Mouse (Mus musculus) frontal cortex, adult 2 months (tissue): Measurements from ENCODE around the gene Gm12695. TPM values are rescaled to one million over a fixed set of nuclear protein-coding genes. Genes with fewer than 3 reads are reported as not detected.

Experiments
- DNase-seq, 2 experiments: peaks; one replicate each; pipeline ENCODE4 v3.0.0; 2022; ENCODE audit warnings: low spot score in 1 of 2; ENCODE audit errors: extremely low spot score in 1 of 2
- polyA plus RNA-seq: library from polyadenylated mRNA; depleted of rRNA; stranded (reverse); fragments of >200 nt; gene quantifications from 2 replicates; pipeline ENCODE4 v1.2.3, GENCODE M21; 2012; rRNA removed

Gene Gm12695
- polyA plus RNA-seq: not detected in 2 replicates

GRCm38 (mm10) chr4:96785086-96785485 is at the start of gene Gm12695:
TSS of gene Gm12695 (minus strand) at chr4:96785186.
- DNase-seq: no peak

- DNase-seq: no peak
Measured at GRCm38 (mm10) chr4:96825540-96826045, 40.6 kb upstream of the Gm12695 start.

GRCm38 (mm10) chr4:96806824-96807808 is 22.1 kb upstream of the Gm12695 start:
- no peak for DNase-seq

DNA sequence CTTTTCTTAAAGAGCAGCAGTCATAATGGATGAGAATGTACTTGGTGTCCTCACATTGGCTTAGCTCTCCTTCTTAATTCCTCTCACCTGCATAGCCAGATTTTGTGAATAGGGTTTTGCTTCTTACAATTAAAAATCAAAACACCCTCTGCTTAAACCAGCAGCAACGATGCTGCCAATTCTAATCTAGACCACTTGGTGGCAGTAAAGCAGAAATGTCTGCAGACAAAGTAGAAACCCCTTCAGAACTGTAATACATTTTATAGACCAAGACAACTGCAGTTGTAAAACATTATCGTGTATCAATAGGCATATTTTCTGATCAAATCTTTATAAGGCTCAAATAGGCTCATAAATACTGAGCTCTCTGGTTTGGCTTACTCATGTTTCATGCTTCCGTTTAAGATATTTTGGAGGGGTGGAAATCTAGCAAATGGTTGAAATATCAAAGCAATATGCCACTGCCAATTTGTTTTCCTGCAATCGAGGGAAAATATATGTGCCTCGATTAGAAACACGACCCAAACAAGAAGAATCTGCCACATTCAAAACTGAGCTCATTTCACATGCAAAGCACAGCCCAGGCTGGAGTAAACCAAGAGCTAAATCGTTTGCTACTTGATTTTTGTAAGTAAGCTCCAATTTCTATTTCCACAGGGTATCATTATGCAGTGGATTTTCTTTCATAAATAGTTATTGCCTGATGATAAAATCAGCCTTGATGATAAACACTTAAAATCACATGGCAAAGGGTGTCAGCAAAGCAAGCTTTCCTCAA is 14.6 kb upstream of the Gm12695 start:
- peak; percentile 16 to 81 for DNase-seq

DNA sequence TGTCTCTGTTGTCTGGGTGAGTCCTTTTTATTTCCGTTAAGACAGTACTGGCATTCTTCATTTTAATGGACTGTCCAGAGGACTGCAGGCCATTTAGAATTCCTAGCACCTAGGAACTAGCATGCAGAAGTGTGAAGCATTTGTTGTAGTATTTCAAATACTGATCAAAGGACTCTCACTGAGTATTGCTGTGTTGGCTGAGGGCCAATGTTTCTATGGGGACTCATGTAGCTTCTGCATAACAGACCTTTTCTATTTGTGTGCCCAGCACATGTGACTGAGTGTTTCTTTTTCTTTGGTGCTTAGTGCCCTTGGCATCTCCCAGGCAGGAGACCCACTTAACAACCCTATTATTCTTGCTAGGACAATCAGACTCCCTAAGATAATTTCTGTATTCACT is 12.6 kb upstream of the Gm12695 start:
- DNase-seq: no peak

DNA sequence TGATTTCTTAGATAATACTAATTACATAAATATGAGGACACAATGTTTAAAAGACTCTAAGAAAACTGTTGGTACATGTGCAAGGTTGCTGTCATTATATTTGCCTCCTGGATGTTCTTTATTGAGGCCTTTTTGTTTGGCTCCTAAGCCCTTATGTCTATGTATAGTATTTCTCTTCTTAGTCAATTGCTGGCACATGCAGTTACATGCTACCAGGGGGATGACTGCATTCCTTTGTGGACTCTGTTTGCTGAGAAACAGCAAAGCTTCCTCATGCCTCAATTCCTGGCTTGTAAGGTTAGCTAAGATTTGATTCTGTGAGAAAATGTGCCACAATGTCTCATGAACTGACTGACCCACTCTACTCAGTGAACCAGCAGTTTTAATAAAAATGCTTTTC is 6.3 kb upstream of the Gm12695 start:
- no peak for DNase-seq

DNA sequence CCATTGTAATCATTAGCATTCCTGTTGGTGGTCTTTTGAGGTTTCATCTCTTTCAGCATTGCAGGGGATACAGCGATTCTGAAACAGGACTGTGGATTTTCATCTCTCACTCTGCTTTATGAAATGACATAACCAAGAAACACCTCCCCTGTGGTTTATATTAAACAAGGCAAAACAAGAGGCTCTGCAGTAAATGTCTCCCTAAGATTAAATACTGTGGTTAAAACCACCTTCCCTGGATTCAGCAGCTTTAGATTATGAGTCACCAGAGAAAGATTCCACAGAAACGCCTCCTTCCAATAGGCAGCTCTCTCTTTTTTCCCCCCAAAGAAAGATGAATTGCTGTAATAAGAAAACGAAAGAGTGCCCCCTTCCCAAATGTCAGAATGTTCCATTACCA is 4.9 kb upstream of the Gm12695 start:
- no peak for DNase-seq

DNA sequence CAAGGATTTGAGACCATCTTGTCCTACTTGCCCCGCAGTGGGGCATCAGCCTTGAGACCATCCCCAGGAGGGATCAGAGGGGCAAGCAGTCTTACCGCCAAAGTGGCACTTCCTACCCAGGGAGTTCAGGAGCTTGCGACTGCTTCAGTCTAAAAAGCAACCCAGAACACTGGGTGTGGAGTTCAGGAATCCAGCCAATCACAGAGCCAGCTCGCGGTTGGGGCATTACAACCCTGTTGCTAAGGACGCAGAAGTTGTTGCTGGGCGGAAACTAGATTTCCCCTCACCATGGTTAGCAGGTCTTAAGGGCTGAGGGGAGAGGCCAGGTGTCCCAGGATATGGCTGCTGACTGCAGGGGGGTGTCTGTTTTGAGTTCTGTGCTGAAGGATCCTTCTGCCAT is 1.6 kb upstream of the Gm12695 start:
- DNase-seq: no peak

DNA sequence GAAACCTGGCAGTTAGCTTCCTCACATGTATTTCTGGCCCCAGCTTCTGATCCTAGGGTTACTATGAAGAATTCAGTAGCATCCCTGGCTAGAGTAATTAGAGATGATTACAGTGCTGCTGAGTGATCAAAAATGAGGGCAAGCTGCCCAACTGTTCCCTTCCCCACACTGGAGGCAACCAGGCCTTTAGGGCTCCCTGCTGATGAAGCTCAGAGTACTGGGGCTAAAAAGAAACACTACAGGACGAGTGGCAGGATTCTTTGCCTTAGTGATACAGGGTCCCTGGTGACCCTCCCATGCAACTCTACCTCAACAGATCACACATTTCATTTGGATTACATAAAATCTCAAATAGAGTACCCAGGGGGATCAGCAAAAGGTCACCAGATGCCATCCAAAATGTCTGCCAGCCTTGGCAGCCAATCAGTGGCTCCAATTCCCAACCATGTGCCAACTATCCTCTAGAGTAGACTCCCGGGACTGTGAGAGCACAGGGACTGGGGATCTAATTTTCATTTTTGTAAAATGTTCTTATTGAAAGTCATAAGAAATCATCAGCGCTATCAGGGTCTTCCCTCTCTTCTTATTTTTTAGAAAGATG is 11.9 kb downstream of the Gm12695 start:
- no peak for DNase-seq

- DNase-seq: peak; percentile 7 to 21
Measured at GRCm38 (mm10) chr4:96766396-96766998, 18.5 kb downstream of the Gm12695 start.

DNA sequence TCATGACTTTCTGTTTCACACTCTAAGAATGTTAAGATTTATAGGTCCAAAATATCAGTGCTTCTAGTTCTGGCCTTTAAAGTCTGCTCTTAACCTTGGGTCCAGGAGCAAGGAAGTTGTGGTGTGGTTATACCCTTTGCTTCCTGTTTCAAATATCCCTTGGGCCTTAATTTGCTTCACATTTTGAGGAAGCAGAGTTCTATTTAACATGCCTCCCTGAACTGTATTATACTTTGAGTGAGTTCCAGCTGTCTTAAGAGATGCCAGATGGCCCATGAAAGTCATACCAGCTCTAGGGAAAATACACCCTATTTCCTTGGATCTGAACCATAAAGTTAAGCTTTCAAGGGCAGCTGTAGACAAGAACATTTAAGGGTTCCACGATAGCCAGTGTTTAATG is 33.0 kb downstream of the Gm12695 start:
- DNase-seq: peak in 1 of 2 experiments; percentile 35

- DNase-seq: peak; percentile 21 to 35
Measured at GRCm38 (mm10) chr4:96740472-96740871, 44.5 kb downstream of the Gm12695 start.

GRCm38 (mm10) chr4:96729256-96729655 is 55.7 kb downstream of the Gm12695 start:
- DNase-seq: no peak

DNA sequence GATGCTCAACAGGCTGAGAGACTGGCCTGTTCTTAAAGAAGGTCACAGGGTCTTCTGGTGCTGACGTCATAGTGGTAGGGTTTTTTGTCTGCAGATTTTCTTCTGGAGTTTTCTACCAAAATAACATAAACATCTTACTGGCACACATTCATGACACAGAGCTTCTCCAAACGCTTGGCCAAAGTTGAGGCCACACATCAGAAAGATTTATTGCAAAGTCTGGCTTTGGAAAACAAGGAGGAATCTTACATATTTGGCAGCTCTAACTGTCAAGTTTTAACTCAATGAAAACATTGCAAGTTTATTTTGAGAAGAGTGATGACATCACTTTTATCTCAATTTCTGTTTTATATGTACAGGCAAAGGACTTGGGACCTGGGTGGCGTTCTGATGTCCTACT is 56.8 kb downstream of the Gm12695 start:
- no peak for DNase-seq

- DNase-seq: no peak
Measured at GRCm38 (mm10) chr4:96725415-96726055, 59.5 kb downstream of the Gm12695 start.

- DNase-seq: no peak
Measured at GRCm38 (mm10) chr4:96722301-96722700, 62.7 kb downstream of the Gm12695 start.

DNA sequence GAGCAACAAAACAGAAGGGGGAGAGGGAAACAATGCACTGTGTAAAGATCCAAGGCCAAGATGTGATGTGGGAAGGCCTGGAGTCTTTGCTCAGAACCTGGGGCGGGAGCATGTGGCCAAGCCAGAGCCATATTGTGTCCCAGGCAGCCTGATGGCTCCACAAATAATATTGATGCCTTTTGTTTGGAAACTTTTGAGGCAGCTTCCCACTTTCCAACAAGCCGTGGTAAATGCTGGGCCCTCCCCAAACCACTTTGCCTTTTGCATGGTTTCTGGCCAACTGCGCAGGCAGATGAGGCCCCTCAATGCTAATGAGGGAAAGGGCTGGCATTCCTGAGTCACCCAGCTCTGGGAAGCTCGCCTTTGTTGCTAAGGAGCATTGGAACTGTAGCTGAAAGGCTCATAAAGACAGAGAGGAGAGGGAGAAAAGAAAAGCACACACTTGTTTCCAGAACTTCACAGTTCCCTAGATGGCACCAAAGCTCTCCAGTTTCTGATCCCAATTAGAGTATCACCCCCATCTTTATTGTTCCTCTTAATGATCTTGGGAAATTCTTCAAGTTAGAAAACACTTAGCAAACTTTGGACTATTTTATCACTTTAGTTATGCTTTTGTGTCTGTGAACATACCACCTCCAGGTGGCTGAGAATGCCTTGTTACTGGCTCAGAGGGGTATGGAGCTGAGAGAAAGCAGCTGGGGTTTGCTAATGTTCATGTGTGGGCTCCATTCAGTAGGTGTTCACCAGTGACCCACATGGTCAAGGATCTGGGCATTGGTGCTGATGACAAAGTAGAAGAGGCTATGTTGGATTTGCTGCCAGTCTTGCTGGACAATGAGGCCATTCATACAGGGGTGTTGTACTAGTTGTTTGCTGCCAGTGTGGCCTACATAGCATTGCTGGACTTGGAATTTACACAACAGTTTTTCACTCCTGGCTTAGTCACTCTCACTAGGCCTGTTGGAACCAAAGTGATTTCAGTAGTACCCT is 65.7 kb downstream of the Gm12695 start:
- peak; percentile 46 to 65 for DNase-seq

DNA sequence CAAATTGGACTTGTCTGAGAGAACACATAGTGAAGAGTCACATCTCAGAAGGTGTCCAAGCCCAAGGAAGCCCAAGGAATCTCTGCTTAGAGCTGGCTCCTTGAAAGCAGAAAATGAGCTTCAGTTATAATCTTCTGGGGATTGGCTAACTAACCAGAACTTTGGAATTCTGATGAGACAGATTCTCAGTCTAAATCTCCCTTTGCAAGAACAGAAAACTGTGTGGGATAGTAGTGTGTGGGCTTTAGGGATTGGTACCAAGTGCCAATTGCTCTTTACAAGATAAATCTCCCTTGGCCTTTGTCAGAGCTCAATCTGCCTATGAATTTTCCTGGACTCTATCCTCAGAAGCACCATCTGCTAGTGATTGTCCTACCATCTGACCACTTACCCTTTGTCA is 66.5 kb downstream of the Gm12695 start:
- peak in 1 of 2 experiments; percentile 35 for DNase-seq
